Mouse (Mus musculus) kidney, embryonic 15.5 days (tissue): Measurements from ENCODE around the gene Gpc5. TPM values are rescaled to one million over a fixed set of nuclear protein-coding genes. Genes with fewer than 3 reads are reported as not detected.

ENCODE experiments used
- ATAC-seq: fragments of 200-750 bp; cut with Nextera tagmentation; replicated peaks from 2 replicates; pipeline ENCODE4 v1.8.0; 2017; ENCODE audit warnings: moderate TSS enrichment; ENCODE audit not compliant: low FRiP score
- H3K27ac ChIP-seq: fragments of 300-500 bp; sonication (generic); 2 replicates; pipeline ENCODE4 v1.5.1; 2015; ENCODE audit warnings: mild to moderate bottlenecking, inconsistent platforms
- H3K27me3 ChIP-seq: fragments of 300-500 bp; sonication (generic); 2 replicates; pipeline ENCODE4 v1.6.1; 2015; ENCODE audit warnings: inconsistent platforms
- H3K36me3 ChIP-seq: fragments of 300-500 bp; sonication (generic); 2 replicates; pipeline ENCODE4 v1.6.1; 2015; ENCODE audit warnings: inconsistent platforms
- H3K4me1 ChIP-seq: fragments of 300-500 bp; sonication (generic); 2 replicates; pipeline ENCODE4 v1.6.1; 2015; ENCODE audit warnings: inconsistent platforms
- H3K4me2 ChIP-seq: fragments of 300-500 bp; sonication (generic); 2 replicates; pipeline ENCODE4 v1.6.1; 2015; ENCODE audit warnings: moderate library complexity, mild to moderate bottlenecking, inconsistent platforms
- H3K4me3 ChIP-seq: fragments of 300-500 bp; sonication (generic); replicated peaks from 2 replicates; pipeline ENCODE4 v1.5.1; 2015; ENCODE audit warnings: mild to moderate bottlenecking, inconsistent platforms
- H3K9ac ChIP-seq: fragments of 300-500 bp; sonication (generic); 2 replicates; pipeline ENCODE4 v1.6.1; 2015; ENCODE audit warnings: mild to moderate bottlenecking, inconsistent platforms
- H3K9me3 ChIP-seq: fragments of 300-500 bp; sonication (generic); replicated peaks from 2 replicates; pipeline ENCODE4 v1.6.1; 2016; ENCODE audit warnings: inconsistent platforms
- WGBS: fragments of 180-500 bp; shearing (Covaris S2); methylation state at CpG from one replicate; pipeline ENCODE4 v1.1.7; 2015; ENCODE audit warnings: mixed read lengths; 5-methylcytosine and 5-hydroxymethylcytosine counted together
- polyA plus RNA-seq: library from polyadenylated mRNA; unstranded; fragments of >200 nt; fragmentation: Nextera tagmentation; extraction: Ambion mirVana; gene quantifications from 2 replicates; pipeline ENCODE4 v1.2.1, GENCODE M21; 2015

Gpc5 gene
- polyA plus RNA-seq, 1 experiment from 2014 or later = 11.1 TPM

- Histone ChIP-seq H3K9ac (no peak overlapping the region), H3K4me3 (no peak overlapping the region), H3K9me3 (no peaks in the 10 kb centered on the region), H3K36me3 (no peaks in the 10 kb centered on the region), H3K4me1 (no peaks in the 10 kb centered on the region), H3K27me3 (no peaks in the 10 kb centered on the region), H3K4me2 (no peak overlapping the region), H3K27ac (no peak overlapping the region)
- peak; percentile 78 for ATAC-seq
- WGBS = 29% methylated on average over 4 of the region's 4 CpGs
Observed at GRCm38 (mm10) chr14:115998931-115999330, 906.9 kb downstream of the Gpc5 start.

DNA sequence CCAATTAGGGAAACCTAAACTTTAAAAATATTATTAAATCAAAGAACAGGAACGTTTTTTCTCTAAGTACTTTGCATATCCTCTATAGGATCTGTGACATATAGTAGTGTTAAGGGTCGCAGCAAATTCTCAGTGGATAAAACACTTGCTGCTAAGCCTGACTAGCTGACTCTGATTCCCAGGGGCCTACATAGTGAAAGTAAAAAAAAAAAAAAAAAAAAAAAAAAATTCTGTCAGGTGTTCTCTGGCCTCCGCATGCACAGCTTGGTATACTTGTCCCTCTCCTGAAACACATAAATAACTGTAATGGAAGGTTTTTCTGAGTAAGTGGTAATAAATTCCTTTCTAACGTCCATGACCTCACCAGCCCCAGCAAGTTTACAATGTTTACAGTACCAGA, 995.0 kb downstream of the Gpc5 start:
- no peak for ATAC-seq
- H3K4me3 ChIP-seq = no peak overlapping the region
- H3K4me2 ChIP-seq = no peak overlapping the region
- H3K36me3 ChIP-seq = no peaks in the 10 kb centered on the region
- WGBS = 60% methylated on average over 4 of the region's 4 CpGs
- no peaks in the 10 kb centered on the region for H3K4me1 ChIP-seq
- H3K9ac ChIP-seq = no peak overlapping the region
- H3K27me3 ChIP-seq = no peaks in the 10 kb centered on the region
- H3K9me3 ChIP-seq = no peaks in the 10 kb centered on the region
- no peak overlapping the region for H3K27ac ChIP-seq

DNA sequence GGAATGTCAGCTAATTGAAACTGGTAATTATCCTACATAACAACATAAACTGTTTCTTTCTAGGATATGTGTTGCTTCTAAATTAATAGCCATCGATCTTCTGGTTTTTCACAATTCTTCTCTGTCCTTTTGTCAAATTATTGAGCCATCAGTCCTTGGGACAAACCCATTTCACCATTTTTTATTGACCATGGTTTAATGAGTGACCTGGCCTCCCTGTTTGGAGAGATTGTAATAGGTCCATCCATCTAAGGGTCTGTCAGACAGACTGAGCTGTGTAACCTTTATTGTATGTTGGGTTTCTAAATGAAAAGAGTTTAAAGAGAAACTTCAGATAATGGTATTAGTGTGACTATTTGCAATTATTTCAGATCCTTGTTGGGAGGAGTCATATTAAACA, 1035.9 kb downstream of the Gpc5 start:
- Histone ChIP-seq H3K4me2 (no peak overlapping the region), H3K36me3 (no peaks in the 10 kb centered on the region)
- ATAC-seq = no peak

GRCm38 (mm10) chr14:116137330-116137729, 1045.3 kb downstream of the Gpc5 start:
- Histone ChIP-seq H3K9me3 (no peaks in the 10 kb centered on the region), H3K9ac (no peak overlapping the region), H3K27me3 (no peaks in the 10 kb centered on the region), H3K4me2 (no peak overlapping the region), H3K27ac (no peak overlapping the region), H3K4me1 (no peaks in the 10 kb centered on the region), H3K36me3 (no peaks in the 10 kb centered on the region), H3K4me3 (no peak overlapping the region)
- 51% methylated on average over 5 of the region's 5 CpGs for WGBS
- ATAC-seq = no peak

More for the DNA sequence above, 1035.9 kb downstream of the Gpc5 start:
- Histone ChIP-seq H3K9ac (no peak overlapping the region), H3K27me3 (no peaks in the 10 kb centered on the region), H3K9me3 (no peaks in the 10 kb centered on the region), H3K4me1 (no peaks in the 10 kb centered on the region), H3K27ac (no peak overlapping the region), H3K4me3 (no peak overlapping the region)
- WGBS = 88% methylated on average over 1 of the region's 1 CpGs

- no peak overlapping the region for H3K27ac ChIP-seq
- ATAC-seq = no peak
- no peak overlapping the region for H3K4me3 ChIP-seq
- 74% methylated on average over 1 of the region's 1 CpGs for WGBS
- H3K4me1 ChIP-seq = no peaks in the 10 kb centered on the region
- no peak overlapping the region for H3K9ac ChIP-seq
- H3K4me2 ChIP-seq = no peak overlapping the region
- no peaks in the 10 kb centered on the region for H3K9me3 ChIP-seq
- no peaks in the 10 kb centered on the region for H3K36me3 ChIP-seq
- no peaks in the 10 kb centered on the region for H3K27me3 ChIP-seq
Observed at GRCm38 (mm10) chr14:116137772-116138171, 1045.8 kb downstream of the Gpc5 start.

DNA sequence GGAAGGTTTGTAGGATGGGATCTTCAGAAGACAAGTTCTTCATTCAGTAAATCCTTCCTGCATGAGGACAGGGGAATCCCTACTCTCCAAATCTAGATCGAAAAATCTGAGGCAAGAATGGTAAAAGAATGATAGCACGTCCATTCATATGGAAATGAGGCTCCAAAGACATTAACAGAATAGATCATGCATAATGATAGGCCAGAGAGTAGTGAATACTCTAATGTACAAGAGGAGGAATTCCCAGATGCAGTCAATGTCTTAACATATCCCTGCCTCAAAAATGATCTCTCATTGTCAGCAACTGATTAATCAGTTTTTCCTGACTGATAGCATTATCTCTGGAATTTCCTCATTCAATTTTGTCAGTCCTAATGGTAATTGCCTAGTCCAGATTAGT, 1070.6 kb downstream of the Gpc5 start:
- no peak overlapping the region for H3K9ac ChIP-seq
- no peak overlapping the region for H3K4me2 ChIP-seq
- H3K36me3 ChIP-seq = no peaks in the 10 kb centered on the region
- no peaks in the 10 kb centered on the region for H3K27me3 ChIP-seq
- no peaks in the 10 kb centered on the region for H3K4me1 ChIP-seq
- no peak for ATAC-seq
- no peak overlapping the region for H3K4me3 ChIP-seq
- no peak overlapping the region for H3K27ac ChIP-seq
- WGBS = 82% methylated on average over 2 of the region's 2 CpGs
- no peaks in the 10 kb centered on the region for H3K9me3 ChIP-seq

DNA sequence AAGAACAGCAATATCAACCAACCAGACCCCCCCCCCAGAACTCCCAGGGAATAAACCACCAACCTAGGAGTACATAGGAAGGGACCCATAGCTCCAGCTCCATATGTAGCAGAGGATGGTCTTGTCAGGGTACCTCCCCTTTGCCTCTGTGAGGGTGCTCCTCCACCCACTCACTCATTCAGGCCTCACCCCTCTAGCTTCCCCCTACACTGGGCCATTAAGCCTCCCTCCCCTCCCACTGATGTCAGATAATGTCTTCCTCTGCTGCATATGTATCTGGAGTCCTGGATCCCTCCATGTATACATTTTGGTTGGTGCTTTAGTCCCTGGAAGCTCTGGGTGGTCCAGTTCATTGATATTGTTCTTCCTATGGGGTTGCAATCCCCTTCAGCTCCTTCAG, 1075.4 kb downstream of the Gpc5 start:
- Histone ChIP-seq H3K36me3 (no peaks in the 10 kb centered on the region), H3K4me1 (no peaks in the 10 kb centered on the region), H3K4me2 (no peak overlapping the region), H3K4me3 (no peak overlapping the region), H3K27ac (no peak overlapping the region), H3K27me3 (no peaks in the 10 kb centered on the region), H3K9ac (no peak overlapping the region), H3K9me3 (no peaks in the 10 kb centered on the region)
- ATAC-seq = no peak

DNA sequence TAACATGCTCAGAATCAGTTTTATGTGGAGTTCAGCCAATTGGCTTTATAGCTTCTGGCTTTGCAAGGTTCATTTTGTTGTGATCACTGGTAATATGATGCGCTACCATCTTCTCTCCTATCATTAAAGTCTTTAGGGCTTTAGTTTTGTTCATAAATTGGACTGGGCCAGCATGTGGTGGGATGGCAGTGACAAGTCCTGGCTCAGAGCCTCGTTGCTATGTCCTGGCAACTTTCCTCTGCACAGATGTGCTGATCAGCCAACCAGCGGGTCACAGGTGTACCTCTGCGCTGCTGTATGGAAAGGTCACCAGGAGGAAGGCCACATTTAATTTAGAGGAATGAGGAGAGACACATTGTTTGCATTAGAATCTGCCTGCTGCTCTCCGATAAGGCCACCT, 1077.1 kb downstream of the Gpc5 start:
- H3K4me2 ChIP-seq = no peak overlapping the region
- no peak overlapping the region for H3K27ac ChIP-seq
- H3K27me3 ChIP-seq = no peaks in the 10 kb centered on the region
- no peaks in the 10 kb centered on the region for H3K4me1 ChIP-seq
- H3K9me3 ChIP-seq = no peaks in the 10 kb centered on the region
- ATAC-seq = no peak
- 73% methylated on average over 5 of the region's 5 CpGs for WGBS
- no peak overlapping the region for H3K9ac ChIP-seq
- no peak overlapping the region for H3K4me3 ChIP-seq
- no peaks in the 10 kb centered on the region for H3K36me3 ChIP-seq

DNA sequence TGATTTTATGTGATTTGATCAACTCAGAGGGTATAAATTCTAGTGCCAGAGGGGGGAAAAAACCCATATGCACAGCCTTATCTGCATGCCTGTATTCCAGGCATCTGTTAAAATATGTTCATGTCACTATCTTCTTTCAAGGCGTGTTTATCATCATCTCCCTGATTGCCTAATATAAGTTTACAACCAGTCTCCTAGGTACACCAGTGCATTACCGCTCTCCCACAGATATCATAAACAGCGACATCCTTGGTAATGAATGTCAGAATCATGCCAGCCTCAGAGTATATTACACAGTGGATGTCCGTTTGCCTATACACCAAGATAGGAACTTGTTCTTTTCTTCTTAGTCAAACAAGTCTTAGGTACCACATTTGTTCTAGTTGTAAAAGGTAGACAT, 1095.0 kb downstream of the Gpc5 start:
- Histone ChIP-seq H3K9me3 (no peaks in the 10 kb centered on the region), H3K9ac (no peak overlapping the region), H3K4me1 (no peaks in the 10 kb centered on the region), H3K36me3 (no peaks in the 10 kb centered on the region), H3K27me3 (no peaks in the 10 kb centered on the region), H3K27ac (no peak overlapping the region), H3K4me2 (no peak overlapping the region), H3K4me3 (no peak overlapping the region)
- WGBS = 80% methylated on average over 4 of the region's 4 CpGs
- no peak for ATAC-seq

- no peaks in the 10 kb centered on the region for H3K27me3 ChIP-seq
- no peaks in the 10 kb centered on the region for H3K9me3 ChIP-seq
- no peak overlapping the region for H3K27ac ChIP-seq
- H3K4me2 ChIP-seq = no peak overlapping the region
- H3K36me3 ChIP-seq = no peaks in the 10 kb centered on the region
- no peak overlapping the region for H3K4me3 ChIP-seq
- no peak for ATAC-seq
- no peak overlapping the region for H3K9ac ChIP-seq
- 27% methylated on average over 6 of the region's 6 CpGs for WGBS
- no peaks in the 10 kb centered on the region for H3K4me1 ChIP-seq
Observed at GRCm38 (mm10) chr14:116206977-116207376, 1115.0 kb downstream of the Gpc5 start.

DNA sequence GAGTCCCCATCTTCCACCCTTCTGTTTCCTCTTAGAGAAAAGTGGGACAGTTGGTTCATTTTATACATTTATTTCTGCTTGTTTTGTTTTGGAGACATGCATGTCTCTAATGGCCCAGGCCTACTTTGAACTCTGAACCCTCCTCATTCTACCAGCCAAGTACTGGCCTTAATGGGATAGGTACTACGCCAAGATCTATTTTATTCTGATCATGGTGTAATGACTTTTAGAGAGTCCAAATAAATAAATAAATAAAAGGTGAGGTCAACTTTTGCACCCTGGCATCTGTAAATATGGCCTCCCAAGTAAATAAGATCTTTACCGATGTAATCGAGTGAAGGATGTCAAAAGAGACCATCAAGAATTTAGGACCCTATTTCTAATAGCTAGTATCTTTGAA, 1116.6 kb downstream of the Gpc5 start:
- 96% methylated on average over 3 of the region's 3 CpGs for WGBS
- H3K4me2 ChIP-seq = no peak overlapping the region
- no peak overlapping the region for H3K9ac ChIP-seq
- H3K27me3 ChIP-seq = no peaks in the 10 kb centered on the region
- no peak for ATAC-seq
- H3K9me3 ChIP-seq = no peaks in the 10 kb centered on the region
- no peak overlapping the region for H3K27ac ChIP-seq
- H3K36me3 ChIP-seq = no peaks in the 10 kb centered on the region
- H3K4me1 ChIP-seq = no peaks in the 10 kb centered on the region
- H3K4me3 ChIP-seq = no peak overlapping the region

- 70% methylated on average over 5 of the region's 5 CpGs for WGBS
- H3K27me3 ChIP-seq = no peaks in the 10 kb centered on the region
- ATAC-seq = no peak
Observed at GRCm38 (mm10) chr14:116209045-116209444, 1117.0 kb downstream of the Gpc5 start.

DNA sequence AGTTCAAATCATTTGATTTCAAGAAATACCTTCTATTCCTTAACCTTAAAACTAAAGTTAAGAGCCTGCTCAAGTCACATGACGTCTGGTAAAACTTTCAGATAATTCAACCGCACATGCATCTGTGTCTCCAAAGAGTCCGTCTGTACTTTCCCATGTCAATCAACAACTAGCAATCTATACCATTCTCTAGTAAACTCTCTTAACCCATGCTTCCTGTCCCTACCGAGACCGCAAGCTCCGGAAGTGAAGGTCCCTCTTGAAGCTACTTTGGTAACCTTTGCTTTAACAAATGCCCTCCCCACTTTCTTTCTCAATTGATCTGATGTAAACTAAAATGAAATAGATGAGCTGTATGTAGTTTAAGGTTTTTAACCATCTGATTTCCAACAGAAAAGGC, 1118.3 kb downstream of the Gpc5 start:
- H3K27ac ChIP-seq = no peak overlapping the region
- no peaks in the 10 kb centered on the region for H3K36me3 ChIP-seq
- no peaks in the 10 kb centered on the region for H3K4me1 ChIP-seq
- no peaks in the 10 kb centered on the region for H3K27me3 ChIP-seq
- ATAC-seq = no peak
- H3K9me3 ChIP-seq = no peaks in the 10 kb centered on the region
- WGBS = 88% methylated on average over 6 of the region's 6 CpGs
- no peak overlapping the region for H3K9ac ChIP-seq
- H3K4me2 ChIP-seq = no peak overlapping the region
- H3K4me3 ChIP-seq = no peak overlapping the region

More at GRCm38 (mm10) chr14:116209045-116209444, 1117.0 kb downstream of the Gpc5 start:
- Histone ChIP-seq H3K9me3 (no peaks in the 10 kb centered on the region), H3K4me1 (no peaks in the 10 kb centered on the region), H3K4me2 (no peak overlapping the region), H3K36me3 (no peaks in the 10 kb centered on the region), H3K27ac (no peak overlapping the region), H3K9ac (no peak overlapping the region), H3K4me3 (no peak overlapping the region)
